Mouse (Mus musculus): Measurements from ENCODE around the gene Ank3. TPM values are rescaled to one million over a fixed set of nuclear protein-coding genes. Genes with fewer than 3 reads are reported as not detected.

Gene Ank3
- total and polyA plus RNA-seq, 2 experiments from 2014 or later = 60.1 to 239 TPM

GRCm38 (mm10) chr10:70045722-70046121 is 647.1 kb downstream of the Ank3 start:
- Histone ChIP-seq H3K4me1 (ENCODE audit: insufficient read depth, low read length) (no peaks in the 10 kb centered on the region), H3K27ac (no peak overlapping the region), H3K4me3 (ENCODE audit: low read length) (no peak overlapping the region), H3K4me2 (ENCODE audit: low read depth, low read length) (no peak overlapping the region), H3K9ac (replicated peaks; ENCODE audit: low read length) (no peak overlapping the region), H3K27me3 (ENCODE audit: insufficient read depth, low read length) (no peaks in the 10 kb centered on the region), H3K36me3 (ENCODE audit: insufficient read depth, low read length) (no peaks in the 10 kb centered on the region), H3K9me3 (ENCODE audit: low read length) (no peaks in the 10 kb centered on the region)
- no peak for TF ChIP-seq CTCF (IDR thresholded peaks at IDR 0.05; ENCODE audit: low read depth)
- DNase-seq (ENCODE audit: low spot score) (no peak), ATAC-seq (no peak)
- WGBS = 76% methylated on average over 2 of the region's 2 CpGs

- no peak for ATAC-seq
- WGBS = 92% methylated on average over 7 of the region's 7 CpGs
- Histone ChIP-seq H3K4me2 (ENCODE audit: low read depth, low read length) (no peak overlapping the region), H3K27me3 (ENCODE audit: insufficient read depth, low read length) (no peaks in the 10 kb centered on the region), H3K9ac (replicated peaks; ENCODE audit: low read length) (no peak overlapping the region), H3K27ac (no peak overlapping the region), H3K36me3 (ENCODE audit: insufficient read depth, low read length) (no peaks in the 10 kb centered on the region), H3K4me1 (ENCODE audit: insufficient read depth, low read length) (no peaks in the 10 kb centered on the region), H3K4me3 (ENCODE audit: low read length) (no peak overlapping the region), H3K9me3 (ENCODE audit: low read length) (no peaks in the 10 kb centered on the region)
- TF ChIP-seq CTCF (IDR thresholded peaks at IDR 0.05; ENCODE audit: low read depth) = no peak
- no peak for DNase-seq (ENCODE audit: low spot score)
Observed at GRCm38 (mm10) chr10:70049771-70050170, 651.2 kb downstream of the Ank3 start.

- 89% methylated on average over 2 of the region's 2 CpGs for WGBS
Observed at GRCm38 (mm10) chr10:70055291-70055690, 656.7 kb downstream of the Ank3 start.

GRCm38 (mm10) chr10:70057064-70057463 is 658.5 kb downstream of the Ank3 start:
- H3K27me3 ChIP-seq (ENCODE audit: insufficient read depth, low read length) = no peaks in the 10 kb centered on the region
- H3K9ac ChIP-seq (replicated peaks; ENCODE audit: low read length) = no peak overlapping the region
- ATAC-seq (no peak), DNase-seq (ENCODE audit: low spot score) (no peak)
- no peaks in the 10 kb centered on the region for H3K36me3 ChIP-seq (ENCODE audit: insufficient read depth, low read length)
- H3K4me2 ChIP-seq (ENCODE audit: low read depth, low read length) = no peak overlapping the region
- no peaks in the 10 kb centered on the region for H3K4me1 ChIP-seq (ENCODE audit: insufficient read depth, low read length)
- no peak overlapping the region for H3K4me3 ChIP-seq (ENCODE audit: low read length)
- no peaks in the 10 kb centered on the region for H3K9me3 ChIP-seq (ENCODE audit: low read length)
- WGBS = 57% methylated on average over 3 of the region's 3 CpGs
- TF ChIP-seq CTCF (IDR thresholded peaks at IDR 0.05; ENCODE audit: low read depth) = no peak
- H3K27ac ChIP-seq = no peak overlapping the region

More at GRCm38 (mm10) chr10:70055291-70055690, 656.7 kb downstream of the Ank3 start:
- Histone ChIP-seq H3K27me3 (ENCODE audit: insufficient read depth, low read length) (no peaks in the 10 kb centered on the region), H3K9me3 (ENCODE audit: low read length) (no peaks in the 10 kb centered on the region), H3K4me2 (ENCODE audit: low read depth, low read length) (no peak overlapping the region), H3K4me1 (ENCODE audit: insufficient read depth, low read length) (no peaks in the 10 kb centered on the region), H3K9ac (replicated peaks; ENCODE audit: low read length) (no peak overlapping the region), H3K4me3 (ENCODE audit: low read length) (no peak overlapping the region), H3K27ac (no peak overlapping the region), H3K36me3 (ENCODE audit: insufficient read depth, low read length) (no peaks in the 10 kb centered on the region)
- ATAC-seq = no peak
- no peak for TF ChIP-seq CTCF (IDR thresholded peaks at IDR 0.05; ENCODE audit: low read depth)
- no peak for DNase-seq (ENCODE audit: low spot score)

GRCm38 (mm10) chr10:70060021-70060688 is 661.6 kb downstream of the Ank3 start:
- H3K27ac ChIP-seq = no peak overlapping the region
- WGBS = 50% methylated on average over 19 of the region's 19 CpGs
- DNase-seq (ENCODE audit: low spot score) (peak; percentile 59), ATAC-seq (peak; percentile 69)
- peak overlapping the region; percentile 35 for H3K4me2 ChIP-seq (ENCODE audit: low read depth, low read length)
- H3K36me3 ChIP-seq (ENCODE audit: insufficient read depth, low read length) = no peaks in the 10 kb centered on the region
- TF ChIP-seq CTCF (IDR thresholded peaks at IDR 0.05; ENCODE audit: low read depth) = no peak
- no peak overlapping the region for H3K9ac ChIP-seq (replicated peaks; ENCODE audit: low read length)
- H3K9me3 ChIP-seq (ENCODE audit: low read length) = no peaks in the 10 kb centered on the region
- H3K4me3 ChIP-seq (ENCODE audit: low read length) = no peak overlapping the region
- H3K4me1 ChIP-seq (ENCODE audit: insufficient read depth, low read length) = no peaks in the 10 kb centered on the region
- no peaks in the 10 kb centered on the region for H3K27me3 ChIP-seq (ENCODE audit: insufficient read depth, low read length)

GRCm38 (mm10) chr10:70060689-70061081 is 662.1 kb downstream of the Ank3 start:
- DNase-seq (ENCODE audit: low spot score) (peak; percentile 46), ATAC-seq (0 out of 2 replicates have a peak, but pooled peaks have one; percentile 15)
- Histone ChIP-seq H3K27me3 (ENCODE audit: insufficient read depth, low read length) (no peaks in the 10 kb centered on the region), H3K36me3 (ENCODE audit: insufficient read depth, low read length) (no peaks in the 10 kb centered on the region), H3K9me3 (ENCODE audit: low read length) (no peaks in the 10 kb centered on the region), H3K4me3 (ENCODE audit: low read length) (no peak overlapping the region), H3K27ac (no peak overlapping the region), H3K9ac (replicated peaks; ENCODE audit: low read length) (no peak overlapping the region), H3K4me2 (ENCODE audit: low read depth, low read length) (peak overlapping the region; percentile 35; the same call in 1 of the 2 replicates), H3K4me1 (ENCODE audit: insufficient read depth, low read length) (no peaks in the 10 kb centered on the region)
- no peak for TF ChIP-seq CTCF (IDR thresholded peaks at IDR 0.05; ENCODE audit: low read depth)
- 26% methylated on average over 10 of the region's 10 CpGs for WGBS

- 80% methylated on average over 6 of the region's 6 CpGs for WGBS
- H3K27ac ChIP-seq = no peak overlapping the region
- H3K9ac ChIP-seq (replicated peaks; ENCODE audit: low read length) = no peak overlapping the region
- no peak overlapping the region for H3K4me3 ChIP-seq (ENCODE audit: low read length)
- TF ChIP-seq CTCF (IDR thresholded peaks at IDR 0.05; ENCODE audit: low read depth) = no peak
- no peak for ATAC-seq
- no peak overlapping the region for H3K4me2 ChIP-seq (ENCODE audit: low read depth, low read length)
- no peaks in the 10 kb centered on the region for H3K27me3 ChIP-seq (ENCODE audit: insufficient read depth, low read length)
- H3K9me3 ChIP-seq (ENCODE audit: low read length) = no peaks in the 10 kb centered on the region
- no peak for DNase-seq (ENCODE audit: low spot score)
- H3K36me3 ChIP-seq (ENCODE audit: insufficient read depth, low read length) = no peaks in the 10 kb centered on the region
- no peaks in the 10 kb centered on the region for H3K4me1 ChIP-seq (ENCODE audit: insufficient read depth, low read length)
Observed at GRCm38 (mm10) chr10:70063881-70064555, 665.4 kb downstream of the Ank3 start.
